Mouse (Mus musculus): ENCODE measurements around the gene Pdilt.
A peak's percentile ranks its signal among the peaks of the same experiment; 100 is the strongest.
"Not testable (repeated sequence)": the region's sequence is repeated elsewhere in the genome, so short reads cannot be mapped to it uniquely, and the experiment has no call there.

Pdilt gene

GRCm38 (mm10) chr7:119523389-119523788, at the start of gene Pdilt:
Gene Pdilt, minus strand, starts transcription at chr7:119523489.
- no peak for DNase-seq

- DNase-seq: not testable (repeated sequence)
Measured at GRCm38 (mm10) chr7:119562476-119562875, 39.2 kb upstream of the Pdilt start.

DNA sequence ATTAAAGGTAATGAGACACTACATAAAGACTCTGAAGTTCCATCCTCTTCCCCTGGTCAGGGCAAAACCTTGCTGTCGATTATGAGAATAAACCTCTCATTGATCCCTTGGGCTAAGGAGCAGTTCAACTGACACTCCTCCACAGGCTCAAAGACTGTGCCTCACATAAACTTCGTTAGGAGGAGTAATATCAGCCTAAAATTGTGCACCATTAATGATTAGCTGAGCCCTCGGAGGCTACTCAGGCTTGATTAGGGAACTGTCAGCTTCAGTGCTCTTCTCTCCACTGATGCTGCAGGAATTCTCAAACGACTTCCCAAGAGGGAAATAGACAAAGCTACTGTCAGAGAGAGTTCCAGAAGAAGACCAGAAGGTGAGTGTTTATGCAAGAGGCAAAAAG, 38.2 kb upstream of the Pdilt start:
- DNase-seq: no peak

- no peak for DNase-seq
Measured at GRCm38 (mm10) chr7:119560452-119560835, 37.2 kb upstream of the Pdilt start.

DNA sequence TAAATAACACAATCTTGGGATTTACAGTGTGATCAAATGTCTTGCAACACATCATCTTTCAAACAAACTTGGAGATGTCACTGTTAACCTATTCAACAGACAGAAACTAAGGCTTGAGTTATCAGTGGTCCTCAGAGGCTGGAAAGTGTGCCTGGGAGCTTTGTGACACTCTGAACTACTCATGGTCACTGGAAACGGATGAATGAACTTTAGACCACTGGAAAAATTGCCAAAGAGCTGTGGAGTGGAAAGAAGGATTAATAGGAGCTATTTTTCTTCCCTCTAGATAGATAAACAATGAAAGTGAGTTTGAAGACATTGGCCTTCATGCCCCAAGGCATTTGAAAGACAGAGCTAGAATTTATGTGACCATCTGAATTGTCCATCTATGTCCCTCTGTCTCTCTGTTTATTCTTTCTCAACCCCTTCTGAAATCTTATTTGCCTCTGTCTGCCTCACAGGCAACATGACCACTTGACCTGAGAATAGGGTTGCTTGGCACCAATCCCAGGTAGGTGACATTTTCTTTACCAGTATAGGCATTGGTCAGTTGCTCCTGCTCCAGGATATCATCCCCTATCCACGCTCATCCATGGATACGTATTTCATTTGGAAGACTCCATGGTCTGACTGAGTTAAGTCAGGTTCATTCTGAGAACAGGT, 36.6 kb upstream of the Pdilt start:
- DNase-seq: no peak

DNA sequence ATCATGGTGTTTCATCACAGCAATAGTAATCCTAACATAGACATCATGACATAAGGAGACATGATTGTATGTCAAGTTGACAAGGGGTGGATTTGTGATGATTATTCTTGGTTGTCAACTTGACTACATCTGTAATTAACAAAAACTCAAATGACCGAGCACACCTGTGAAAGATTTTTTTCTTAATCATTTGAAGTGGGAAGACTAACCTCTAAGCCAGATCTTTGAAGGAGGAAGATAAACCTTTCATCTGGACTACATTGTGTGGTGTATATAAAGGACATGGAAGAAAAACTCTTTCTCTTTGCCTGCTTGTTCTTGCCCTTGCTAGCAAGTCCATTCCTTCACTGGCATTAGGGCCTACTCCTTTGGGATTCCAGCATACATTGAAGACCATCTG, 30.8 kb upstream of the Pdilt start, which contains the start of gene Acsm2:
TSS of gene Acsm2 (plus strand) at position 301 of the 400 bp plus-strand sequence.
- no peak for DNase-seq

- DNase-seq: no peak
Measured at GRCm38 (mm10) chr7:119550471-119551222, 27.4 kb upstream of the Pdilt start.

- no peak for DNase-seq
Measured at GRCm38 (mm10) chr7:119545572-119545971, 22.3 kb upstream of the Pdilt start.

DNA sequence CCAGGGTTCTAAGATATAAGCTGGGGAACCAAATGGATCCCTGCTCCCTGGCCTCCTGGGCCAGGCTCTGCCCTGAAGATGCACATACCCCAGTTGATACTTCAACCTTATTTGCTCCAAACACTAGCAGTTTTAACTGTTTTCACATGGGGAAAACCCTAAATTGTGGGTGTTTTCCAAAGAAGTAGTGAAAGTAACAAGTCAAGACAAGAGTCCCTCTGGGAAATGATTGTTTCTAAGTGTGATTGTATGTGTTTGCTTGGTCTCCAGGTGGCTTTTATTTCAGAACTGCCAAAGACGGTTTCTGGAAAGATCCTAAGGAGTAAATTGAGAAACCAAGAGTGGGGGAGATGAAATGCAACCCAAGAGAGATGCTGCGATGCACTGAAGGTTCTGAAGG, 19.2 kb upstream of the Pdilt start:
- DNase-seq: no peak

GRCm38 (mm10) chr7:119534389-119534788, 11.1 kb upstream of the Pdilt start:
- no peak for DNase-seq

- no peak for DNase-seq
Measured at GRCm38 (mm10) chr7:119532924-119533323, 9.6 kb upstream of the Pdilt start.

GRCm38 (mm10) chr7:119528617-119529016, 5.3 kb upstream of the Pdilt start:
- DNase-seq: no peak

GRCm38 (mm10) chr7:119527548-119527947, 4.3 kb upstream of the Pdilt start:
- no peak for DNase-seq

DNA sequence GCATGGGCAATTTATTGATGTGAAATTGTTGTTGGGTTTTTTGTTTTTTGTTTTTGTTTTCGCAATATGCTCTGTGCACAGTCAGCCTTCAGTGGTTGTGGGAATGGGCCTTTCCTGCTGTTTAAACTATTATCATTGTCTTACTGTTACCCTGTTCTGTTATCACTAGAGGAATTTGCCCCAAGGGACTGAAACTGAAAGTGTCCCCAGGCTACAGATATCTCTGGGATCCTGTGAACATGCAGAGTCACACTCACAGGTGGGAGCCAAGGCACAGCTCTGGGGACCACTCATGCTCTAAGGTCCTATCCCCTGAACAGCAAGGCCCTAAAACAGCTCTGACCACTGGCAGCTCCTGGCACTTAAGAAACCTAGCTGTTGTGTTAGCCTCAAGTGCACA, 3.8 kb upstream of the Pdilt start:
- DNase-seq: no peak

DNA sequence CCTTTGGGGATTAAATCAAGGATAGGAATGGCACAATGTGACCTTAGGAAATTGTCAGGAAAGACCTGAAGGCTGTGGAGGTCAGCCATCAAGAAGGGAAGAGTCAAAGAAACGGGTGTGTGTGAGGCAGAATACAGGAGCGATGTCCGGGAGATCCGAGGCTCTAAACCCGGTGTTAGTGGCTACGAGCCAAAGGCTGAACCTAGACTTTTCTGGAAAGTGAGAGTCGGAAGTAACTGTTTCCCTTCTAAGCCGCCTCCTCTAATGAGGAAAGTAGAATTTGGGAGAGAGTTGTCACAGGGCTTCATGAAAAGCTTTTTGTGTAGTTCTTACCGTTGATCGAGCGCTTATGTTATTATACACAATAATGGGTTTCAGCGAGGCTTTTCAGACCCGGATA, 3.2 kb upstream of the Pdilt start:
- no peak for DNase-seq

- no peak for DNase-seq
Measured at GRCm38 (mm10) chr7:119525881-119526281, 2.6 kb upstream of the Pdilt start.

- no peak for DNase-seq
Measured at GRCm38 (mm10) chr7:119522385-119522784, 904 bp downstream of the Pdilt start.

DNA sequence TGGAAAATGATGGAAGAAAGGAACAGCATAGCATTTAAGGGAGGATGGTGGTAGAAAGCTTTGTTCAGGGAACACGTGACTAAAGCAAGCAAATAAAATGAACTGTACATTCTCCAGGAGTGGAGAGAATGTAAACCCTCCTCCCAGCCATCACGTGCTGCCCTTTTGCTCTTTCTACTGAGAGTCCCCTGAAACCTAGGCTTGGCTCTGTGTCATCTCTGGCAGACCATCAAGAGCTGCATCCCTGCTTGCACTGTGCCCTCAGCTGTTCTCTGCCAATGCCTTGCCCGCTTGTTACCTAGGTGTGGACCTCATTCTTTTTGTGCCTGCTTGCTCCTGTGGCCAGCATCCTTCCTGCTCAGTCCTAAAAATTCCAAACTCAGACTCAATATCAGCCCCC, 1.5 kb downstream of the Pdilt start:
- no peak for DNase-seq

DNA sequence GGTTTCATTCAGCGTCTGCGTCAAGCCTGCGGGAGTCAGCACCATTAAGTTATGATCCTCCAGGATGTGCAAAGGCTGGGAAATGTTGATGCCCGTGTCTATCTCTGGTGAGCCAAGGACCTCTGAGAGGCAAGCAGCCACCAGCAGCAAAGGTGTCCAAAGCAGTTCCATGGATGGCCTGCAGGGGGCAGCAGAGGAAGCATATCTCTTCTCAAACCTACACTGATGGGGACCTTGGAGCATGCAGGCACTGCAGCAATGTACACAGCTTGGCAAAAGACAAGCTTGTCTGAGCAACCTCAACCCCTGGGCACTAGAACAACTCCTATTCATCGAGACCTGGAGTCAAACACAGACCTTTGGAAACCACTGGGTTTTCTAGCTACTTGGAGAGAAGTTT, 3.6 kb downstream of the Pdilt start:
- DNase-seq: peak; percentile 39

DNA sequence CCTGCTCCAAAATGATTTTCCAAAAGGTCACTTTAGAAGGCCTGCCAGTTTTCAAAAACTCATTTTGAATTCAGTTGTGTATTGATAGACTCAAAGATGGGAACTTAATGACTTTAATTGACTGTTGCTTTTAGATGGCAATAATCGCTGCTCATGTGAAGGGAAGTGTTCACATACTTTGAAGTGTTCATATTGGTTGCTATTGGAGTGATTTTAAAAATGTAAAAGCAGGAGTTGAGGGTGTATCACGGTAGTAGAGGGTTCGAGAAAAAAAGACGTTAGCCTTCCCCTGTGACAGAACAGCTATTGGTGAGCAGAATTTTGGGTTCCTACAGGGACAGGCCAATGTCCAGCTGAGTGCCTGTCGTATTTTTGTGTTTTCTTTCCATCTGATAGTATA, 4.1 kb downstream of the Pdilt start, which contains the start of gene Acsm5:
TSS of gene Acsm5 (plus strand) at position 301 of the 400 bp plus-strand sequence.
- no peak for DNase-seq

DNA sequence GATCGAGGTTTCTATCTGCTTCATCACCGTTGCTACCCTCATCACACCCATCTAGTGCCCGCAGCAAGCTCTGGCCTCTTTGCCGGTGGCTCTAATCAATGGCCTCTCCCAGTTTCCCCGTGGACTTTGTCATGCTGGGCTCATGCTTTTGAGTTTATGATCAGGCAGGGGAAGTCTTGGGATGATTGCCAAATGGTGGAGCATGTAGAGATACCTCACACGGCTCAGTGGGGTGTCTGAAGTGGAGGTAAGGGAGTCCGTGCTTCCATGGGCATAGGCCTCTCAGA, 7.1 kb downstream of the Pdilt start:
- DNase-seq: no peak

GRCm38 (mm10) chr7:119515492-119516271, 7.6 kb downstream of the Pdilt start:
- peak; percentile 24 for DNase-seq

- peak; percentile 43 for DNase-seq
Measured at GRCm38 (mm10) chr7:119513056-119513455, 10.2 kb downstream of the Pdilt start.

DNA sequence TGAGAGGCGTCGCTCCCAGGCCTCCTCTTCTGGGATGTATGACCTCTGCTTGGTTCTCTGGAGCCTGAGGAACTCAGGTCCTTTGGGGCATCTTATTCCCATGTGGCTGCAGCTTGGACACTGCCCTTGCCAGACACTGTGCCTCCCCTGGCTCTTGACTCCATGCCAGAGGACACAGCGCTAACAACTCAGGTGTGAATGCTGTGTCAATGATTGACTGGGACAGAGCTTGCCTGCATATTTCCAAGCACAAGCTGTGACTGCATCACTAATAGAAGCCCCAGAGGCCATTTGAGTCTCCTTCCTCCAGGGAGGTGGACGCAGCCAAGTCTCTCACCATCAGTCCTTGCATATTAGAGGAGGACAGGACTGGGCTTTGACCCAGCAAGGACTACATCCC, 12.1 kb downstream of the Pdilt start:
- DNase-seq: no peak

All from cerebellum, adult 11 months (tissue).